Mouse (Mus musculus): ENCODE data around the gene Eci1.
"Not testable (repeated sequence)": the region's sequence is repeated elsewhere in the genome, so short reads cannot be mapped to it uniquely, and the experiment has no call there.

Gene Eci1

DNA sequence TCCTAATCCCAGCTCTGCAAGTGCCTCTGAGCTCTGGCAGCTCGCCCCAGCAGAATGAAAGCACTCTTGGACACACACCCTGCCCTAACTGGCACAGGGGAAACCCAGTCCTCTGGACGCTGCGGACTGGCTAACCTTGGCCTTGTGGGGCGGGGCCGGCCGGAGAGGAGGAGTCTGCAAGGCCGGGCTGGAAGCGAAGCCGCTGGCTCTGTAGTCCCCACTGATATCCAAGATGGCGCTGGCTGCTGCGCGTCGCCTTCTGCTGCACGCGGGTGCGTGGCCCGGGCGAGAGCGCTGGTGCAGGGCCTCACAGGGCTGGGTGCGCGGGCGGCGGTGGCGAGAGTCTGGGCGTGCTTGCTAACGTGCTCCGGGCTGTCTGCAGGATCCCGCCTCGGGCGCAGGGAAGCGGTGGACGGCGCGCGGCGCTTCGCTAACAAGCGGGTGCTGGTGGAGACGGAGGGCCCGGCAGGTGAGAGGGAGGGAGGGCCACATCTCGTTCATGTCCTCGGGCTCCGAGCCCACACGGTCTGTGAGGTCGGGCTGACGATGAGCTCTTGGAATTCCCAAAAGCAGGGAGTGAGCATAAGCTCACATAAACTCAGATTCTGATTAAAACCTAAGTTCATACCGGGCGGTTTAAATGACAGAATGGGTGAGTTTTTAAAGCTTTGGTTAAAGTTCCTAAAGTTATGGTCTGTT, at the start of gene Eci1:
Eci1 (plus strand) TSS at position 171 of the 699 bp plus-strand sequence.
- peak; percentile 86 to 87 for DNase-seq (ENCODE audit: low spot score in 2 of 2)

DNA sequence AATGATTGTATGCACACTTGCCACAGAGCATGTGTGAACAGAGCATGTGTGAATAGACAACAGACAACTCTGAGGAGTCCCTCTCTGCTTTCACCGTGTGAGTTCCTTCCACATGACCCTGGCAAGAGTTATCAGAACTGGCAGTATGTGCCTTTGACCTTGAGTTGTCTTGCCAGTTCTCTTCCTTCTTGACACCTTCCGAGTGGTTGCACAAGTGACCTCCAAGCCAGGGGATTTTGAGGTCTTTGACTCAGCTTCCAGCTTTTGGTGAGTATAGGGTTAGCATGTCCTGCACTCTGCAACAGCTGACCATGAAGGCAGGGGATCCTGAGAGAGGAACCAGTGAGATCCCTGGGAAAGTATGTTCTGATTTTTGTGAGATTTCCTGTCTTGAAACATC, 47.9 kb upstream of the Eci1 start:
- DNase-seq (ENCODE audit: low spot score in 2 of 2), result no peak

DNA sequence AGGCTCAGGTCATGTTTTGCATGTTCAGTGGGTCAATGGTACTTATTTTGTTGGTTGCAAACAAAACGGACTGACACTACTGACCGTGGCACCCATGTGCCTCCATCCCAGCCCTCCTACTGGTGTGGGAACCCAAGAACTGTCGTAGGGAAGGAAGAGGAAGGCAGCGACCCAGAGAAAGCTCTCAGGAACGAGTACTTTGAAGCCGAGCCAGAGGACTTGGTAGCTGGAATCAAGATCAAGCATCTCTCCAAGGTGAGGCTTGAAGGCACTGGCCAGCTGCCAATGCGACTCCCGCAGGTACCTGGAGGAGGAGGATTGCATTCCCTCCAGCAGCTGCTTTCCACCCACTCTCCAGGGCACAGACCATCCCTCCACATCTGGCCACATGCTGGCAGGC, 42.7 kb upstream of the Eci1 start:
- DNase-seq (ENCODE audit: low spot score in 2 of 2), result no peak

DNA sequence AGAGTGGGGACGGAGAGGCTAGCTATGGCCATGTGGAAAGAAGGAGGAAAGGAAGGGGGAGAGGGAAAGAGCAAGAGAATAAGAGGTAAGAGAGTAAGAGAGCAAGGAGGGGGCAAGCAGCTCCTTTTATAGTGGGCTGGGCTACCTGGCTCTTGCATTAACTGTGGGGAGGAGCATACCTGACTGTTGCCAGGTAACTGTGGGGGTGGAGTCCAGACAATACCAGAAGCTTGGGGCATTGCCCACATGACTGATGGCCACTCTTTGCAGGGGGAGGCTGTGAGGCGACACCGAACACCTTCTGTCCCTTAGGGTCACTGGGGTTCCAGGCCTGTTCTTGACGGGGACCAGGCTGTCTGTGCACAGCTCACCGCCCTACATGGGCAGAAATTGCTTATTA, 37.7 kb upstream of the Eci1 start:
- no peak for DNase-seq (ENCODE audit: low spot score in 2 of 2)

DNA sequence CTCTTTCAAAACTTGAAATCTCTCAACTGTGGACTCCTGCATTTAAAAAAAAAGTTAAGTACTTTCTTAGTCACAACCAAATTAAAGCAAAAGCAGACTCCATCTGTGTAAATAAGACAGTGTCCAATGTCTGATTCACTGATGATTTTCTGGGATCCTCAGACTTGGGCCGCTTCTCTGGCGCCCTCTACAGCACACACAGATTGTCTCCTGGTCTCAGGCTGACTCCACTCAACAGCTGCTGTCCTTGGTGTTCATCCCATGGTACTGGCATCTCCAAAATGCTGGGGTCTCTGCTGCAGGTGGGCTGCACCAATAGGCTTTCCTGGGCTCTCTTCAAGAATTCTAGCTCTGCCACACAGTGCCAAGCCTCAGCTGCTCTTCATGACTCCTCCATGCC, 36.6 kb upstream of the Eci1 start:
- peak in 1 of 2 experiments; percentile 46 for DNase-seq (ENCODE audit: low spot score in 2 of 2)

DNA sequence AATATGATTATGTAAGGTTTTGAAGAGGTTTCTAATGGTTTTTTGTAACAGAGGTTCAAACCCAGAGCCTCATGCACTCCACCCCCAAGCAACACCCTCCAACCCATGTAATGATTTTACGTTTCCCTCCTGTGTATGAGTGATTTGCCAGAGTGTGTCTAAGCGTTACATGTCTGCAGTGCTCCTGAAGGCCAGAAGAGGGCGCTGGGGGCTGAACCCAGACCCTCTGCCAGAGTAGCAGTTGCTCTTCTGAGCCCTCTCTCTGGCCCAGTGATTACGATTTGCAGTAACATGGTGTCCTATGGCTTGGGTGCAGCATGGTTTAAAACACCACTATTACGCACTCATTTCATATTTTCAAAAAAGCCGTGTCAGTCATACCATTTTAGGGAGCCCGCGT, 35.3 kb upstream of the Eci1 start:
- DNase-seq (ENCODE audit: low spot score in 2 of 2), result no peak

DNA sequence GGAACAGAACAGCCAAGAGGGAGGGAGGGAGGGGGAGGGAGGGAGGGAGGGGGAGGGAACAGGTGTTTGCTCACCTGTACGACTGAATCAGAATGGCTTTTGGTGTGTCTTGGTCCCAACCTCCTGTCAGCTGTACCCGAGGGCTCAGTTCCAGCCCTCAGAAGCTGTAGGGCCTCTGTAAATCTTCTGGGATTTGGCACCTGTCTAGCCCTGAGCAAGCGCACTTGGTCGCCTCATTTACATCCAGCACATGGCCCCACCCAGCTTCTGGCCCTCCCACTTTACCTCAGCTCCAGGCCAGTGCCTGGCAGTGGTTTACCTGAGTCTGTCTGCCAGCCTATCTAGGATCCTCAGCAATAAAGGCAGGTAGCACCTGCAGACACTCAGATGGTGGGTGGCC, 32.9 kb upstream of the Eci1 start:
- no peak for DNase-seq (ENCODE audit: low spot score in 2 of 2)

DNA sequence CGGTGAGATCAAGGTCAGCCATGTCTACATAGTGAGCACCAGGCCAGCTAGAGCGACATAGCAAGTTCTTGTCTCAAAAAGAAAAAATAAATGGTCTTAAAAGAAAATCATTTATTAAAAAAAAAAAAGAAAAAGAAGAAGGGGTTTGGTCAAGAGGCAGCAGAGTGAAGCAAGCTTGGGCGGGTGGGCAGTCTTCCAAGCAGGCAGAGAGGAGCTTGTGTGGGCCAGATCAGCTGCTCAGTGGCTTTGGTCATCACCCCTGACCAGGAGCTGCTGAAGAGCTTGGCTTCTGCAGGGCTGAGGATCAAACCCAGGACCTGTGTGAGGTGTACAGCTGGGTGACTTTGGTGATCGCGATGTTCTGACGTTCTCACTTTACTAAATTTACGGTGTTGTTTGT, 32.0 kb upstream of the Eci1 start:
- DNase-seq (ENCODE audit: low spot score in 2 of 2), result no peak

DNA sequence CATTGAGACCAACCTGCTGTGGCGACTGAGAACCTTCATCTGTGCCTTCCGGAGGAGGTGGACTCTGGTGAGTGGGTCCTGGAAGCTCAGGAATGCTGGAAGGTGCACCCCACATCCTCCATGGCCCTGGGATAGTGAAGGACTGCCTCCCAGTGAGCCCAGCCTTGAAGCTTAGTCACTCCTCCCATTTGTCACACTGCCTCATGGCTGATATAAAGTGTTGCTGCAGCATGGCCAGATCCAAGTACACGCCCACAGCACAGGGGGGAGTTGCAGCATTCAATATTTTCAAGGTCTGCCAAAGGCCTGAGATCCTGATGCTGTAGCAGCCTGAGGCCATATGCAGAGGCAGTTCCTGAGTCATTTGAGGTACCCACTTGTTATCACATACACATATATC, 24.1 kb upstream of the Eci1 start:
- DNase-seq (ENCODE audit: low spot score in 2 of 2), result no peak

DNA sequence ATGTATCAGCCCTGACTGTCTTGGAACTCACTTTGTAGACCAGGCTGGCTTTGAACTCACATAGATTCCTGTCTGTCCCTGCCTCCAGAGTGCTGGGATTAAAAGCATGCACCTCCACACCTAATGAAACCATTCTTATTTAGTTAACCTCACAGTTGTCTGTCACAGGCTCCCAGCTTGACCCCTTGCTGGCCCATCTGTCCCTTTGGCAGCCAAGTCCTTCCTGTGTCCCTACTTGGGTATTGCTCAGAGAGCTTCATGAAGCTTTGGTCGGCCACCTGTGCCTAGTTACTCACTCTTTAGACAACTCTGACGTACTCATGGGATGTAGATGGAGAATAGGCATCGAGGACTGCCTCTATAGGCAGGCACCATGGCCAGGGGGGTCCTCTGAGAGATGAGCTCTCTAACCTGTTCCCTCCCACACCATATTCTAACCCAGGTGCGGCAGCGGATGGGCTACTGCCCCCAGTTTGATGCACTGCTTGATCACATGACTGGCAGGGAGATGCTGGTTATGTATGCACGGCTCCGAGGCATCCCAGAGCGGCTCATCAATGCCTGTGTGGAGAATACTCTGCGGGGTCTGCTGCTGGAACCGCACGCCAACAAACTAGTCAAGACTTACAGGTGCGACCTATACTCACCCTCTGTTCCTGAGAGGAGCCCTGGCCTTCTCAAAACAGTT, 19.2 kb upstream of the Eci1 start:
- DNase-seq (ENCODE audit: low spot score in 2 of 2), result no peak

DNA sequence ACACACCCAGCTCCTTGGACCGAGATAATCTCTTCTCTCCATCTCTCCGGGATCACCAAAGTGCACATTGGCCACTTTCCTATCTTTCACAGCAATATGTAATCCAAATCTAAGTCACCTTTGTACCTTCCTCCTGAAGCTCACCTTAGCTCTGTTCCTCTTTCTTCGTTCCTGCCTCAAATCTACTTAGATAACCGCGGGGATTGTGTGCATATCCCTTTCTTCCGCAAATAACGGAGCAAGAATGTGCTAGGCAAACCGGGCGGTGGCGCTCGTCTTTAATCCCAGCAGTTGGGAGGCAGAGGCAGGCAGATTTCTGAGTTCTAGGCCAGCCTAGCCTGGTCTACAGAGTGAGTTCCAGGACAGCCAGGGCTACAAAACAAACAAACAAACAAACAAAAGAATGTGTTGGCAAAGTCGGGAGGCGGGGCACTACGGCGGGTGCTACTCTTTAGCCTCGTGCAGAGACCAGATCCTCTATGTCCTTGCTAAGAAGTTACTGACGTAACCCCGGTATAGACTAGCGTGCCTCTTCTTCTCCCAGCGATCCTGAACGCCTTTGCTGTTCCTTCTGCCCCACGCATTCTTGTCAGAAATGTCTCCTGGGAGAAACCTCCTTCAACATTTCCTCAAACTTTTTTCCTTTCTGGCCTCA, 12.8 kb upstream of the Eci1 start:
- no peak for DNase-seq (ENCODE audit: low spot score in 2 of 2)

DNA sequence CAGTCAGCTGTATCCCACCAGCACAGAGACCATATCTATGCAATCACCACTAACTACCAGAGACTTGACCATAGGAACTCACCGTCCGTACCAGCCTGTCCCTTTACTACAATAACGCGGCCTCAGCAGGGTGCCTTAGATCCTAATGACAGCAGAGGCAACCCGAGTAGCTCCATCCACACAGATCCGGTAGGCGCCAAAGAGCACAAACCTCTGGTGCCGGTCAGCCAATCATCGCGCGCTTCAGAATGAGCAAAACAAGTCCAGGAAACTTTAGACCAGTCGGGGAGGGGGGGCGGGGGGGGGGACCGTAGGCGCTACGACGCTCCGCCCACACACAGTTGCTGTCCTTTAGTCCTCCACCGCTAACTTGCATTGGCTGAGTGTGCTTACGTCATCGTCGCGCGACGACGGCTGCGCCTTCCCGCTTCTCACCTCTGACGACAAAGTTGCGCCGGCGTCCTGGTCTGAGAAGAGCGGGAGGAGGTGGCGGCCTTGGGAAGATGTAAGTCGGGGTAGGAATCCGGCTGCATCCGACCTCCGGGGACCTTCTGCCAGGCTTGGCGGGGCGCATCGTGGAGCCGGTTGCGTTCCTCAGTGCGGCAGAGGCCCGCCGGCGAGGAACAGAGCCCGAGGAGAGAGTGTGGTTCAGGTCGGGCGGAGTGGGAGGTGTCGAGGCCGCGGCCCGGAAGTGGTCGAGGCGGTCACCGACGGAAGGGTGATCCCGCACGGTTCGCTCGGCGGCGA, 12.0 kb upstream of the Eci1 start, which contains the start of gene Rnps1:
Rnps1 (plus strand) TSS at position 336 of the 747 bp plus-strand sequence.
- DNase-seq (ENCODE audit: low spot score in 2 of 2), result peak; percentile 88 to 89

DNA sequence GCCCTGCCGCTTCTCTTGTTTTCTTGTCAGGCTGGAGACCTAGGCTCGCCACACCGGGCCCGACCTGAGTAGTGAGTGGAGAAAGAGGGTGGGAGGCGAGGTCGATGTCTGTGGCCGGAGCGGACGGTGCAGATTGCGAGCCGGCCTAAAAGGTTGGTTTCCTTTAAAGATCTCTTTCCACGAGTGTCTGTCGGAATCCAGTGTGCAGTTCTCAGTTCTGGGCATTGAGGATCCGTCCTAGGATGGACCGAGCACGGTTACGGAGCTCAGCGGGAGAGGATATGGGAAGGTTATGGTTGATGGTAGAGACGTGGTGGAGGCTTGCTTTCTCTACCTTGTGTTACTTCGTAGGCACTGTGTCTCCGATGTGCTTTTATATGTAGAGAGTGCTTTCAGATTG, 11.4 kb upstream of the Eci1 start:
- DNase-seq (ENCODE audit: low spot score in 2 of 2), result no peak

DNA sequence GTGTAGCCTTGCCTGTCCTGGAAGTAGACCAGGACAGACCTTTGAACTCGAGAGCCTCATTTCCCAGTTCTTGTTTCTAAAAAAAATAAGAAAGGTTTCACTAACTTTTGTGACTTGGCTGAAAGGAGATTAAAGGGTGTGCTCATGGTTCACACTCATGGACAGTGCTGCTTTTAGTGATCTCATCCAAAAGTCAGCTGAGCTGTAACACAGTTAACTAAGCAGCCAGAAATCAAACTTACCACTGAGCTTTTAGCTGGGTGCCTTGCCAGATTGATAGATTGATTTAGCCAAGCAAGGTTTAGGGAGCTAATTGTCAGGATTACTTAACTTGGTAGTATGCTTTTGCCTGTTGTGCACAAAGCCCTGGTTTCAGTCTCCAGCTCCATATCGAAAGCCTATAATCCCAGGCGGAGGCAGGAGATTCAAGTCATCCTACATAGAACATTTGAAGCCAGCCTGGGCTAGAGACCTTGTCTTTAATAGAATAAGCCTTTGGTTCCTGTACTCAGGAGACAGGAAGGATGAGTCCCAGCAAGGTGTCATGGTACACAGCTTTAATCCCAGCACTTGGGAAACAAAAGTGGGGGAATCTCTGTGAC, 10.3 kb upstream of the Eci1 start:
- DNase-seq (ENCODE audit: low spot score in 2 of 2), result no peak

DNA sequence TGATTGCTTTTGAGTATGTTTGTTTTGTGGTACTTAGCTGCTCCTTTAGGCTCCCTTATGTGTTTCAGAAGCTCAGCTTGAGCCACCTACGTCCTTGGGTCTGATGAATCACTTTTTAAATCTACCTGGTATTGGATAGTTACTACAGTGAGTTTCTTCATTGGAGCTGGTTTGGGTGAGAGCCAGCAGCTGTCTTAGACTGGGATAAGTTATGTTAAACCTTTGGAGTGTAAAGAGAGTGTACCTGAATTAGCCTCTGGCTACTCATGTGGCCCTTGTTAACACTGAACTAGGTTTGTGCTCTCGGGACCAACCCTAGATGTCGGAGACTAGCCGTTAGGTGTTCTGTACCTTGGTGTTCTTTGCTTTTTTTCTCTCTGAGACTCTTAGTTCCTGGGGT, 3.3 kb upstream of the Eci1 start:
- no peak for DNase-seq (ENCODE audit: low spot score in 2 of 2)

DNA sequence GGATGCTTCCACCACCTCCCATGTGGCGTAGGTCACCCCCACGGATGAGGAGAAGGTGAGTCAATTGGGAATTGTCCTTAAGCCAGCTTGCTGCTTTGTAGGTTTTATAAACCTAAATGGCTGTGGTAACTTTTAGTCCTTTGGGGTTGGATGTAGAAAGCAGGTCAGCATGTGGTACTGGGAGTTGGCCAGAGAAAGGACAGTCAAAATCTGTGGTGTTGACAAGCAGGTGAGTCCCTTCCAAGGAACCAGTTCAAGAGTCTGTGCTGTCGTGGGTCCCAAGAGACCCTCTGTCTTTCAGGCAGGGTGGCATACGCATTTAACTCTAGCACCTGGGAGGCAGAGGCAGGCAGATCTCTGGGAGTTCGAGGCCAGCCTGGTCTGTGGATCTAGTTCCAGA, 2.0 kb upstream of the Eci1 start:
- DNase-seq (ENCODE audit: low spot score in 2 of 2), result no peak

DNA sequence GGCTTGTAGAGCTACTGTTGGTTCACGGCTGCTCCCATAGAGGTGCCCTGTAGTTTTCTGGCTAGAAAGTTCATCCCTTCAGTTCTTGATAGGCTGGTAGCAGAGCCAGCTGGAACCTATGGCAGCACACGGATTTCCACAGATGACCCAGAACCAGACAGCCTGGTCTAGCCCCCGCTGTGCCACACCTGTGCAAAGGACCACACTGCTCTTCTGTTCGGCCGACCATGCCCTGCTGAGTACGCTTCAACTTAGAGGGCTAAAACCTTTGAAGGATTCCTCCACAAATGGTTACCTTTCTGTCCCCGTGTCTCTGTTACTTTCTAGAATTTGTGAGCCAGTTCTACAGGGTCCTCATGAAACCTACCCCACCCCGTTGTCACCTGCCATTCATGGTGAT, 1.1 kb upstream of the Eci1 start:
- DNase-seq (ENCODE audit: low spot score in 2 of 2), result not testable (repeated sequence)

DNA sequence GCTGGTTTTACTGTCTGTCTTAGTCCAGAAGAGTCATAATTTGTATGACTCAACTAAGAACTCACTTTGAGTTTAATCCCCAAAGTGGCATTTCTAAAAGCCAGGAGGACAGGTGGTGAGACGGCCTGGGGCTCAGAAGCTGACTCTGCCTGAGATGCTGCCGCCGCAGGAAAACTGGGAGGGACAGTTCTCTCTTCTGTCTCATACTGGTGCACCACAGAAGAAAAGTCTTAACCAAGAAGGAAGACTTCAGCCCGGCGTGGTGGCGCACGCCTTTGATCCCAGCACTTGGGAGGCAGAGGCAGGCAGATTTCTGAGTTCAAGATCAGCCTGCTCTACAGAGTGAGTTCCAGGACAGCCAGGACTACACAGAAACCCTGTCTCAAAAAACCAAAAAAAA, 536 bp upstream of the Eci1 start:
- DNase-seq (ENCODE audit: low spot score in 2 of 2), result no peak

DNA sequence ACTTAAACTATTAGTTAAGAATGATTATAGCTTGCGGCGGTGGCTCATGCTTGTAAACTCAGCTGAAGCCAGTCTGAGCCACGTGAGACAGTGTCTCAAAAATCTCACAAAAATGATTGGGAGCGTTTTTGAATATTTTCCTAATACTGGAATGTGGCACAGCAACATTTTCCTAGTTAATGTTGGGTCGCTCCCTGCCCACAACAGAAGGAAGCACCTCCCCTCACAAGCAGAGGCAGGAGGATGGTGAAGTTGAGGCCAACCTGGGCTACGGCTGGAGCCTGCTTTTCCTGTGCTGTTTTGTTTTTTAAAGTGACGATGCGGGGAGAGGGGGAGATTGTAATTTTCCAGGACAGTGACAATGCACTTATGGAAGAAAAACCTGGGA, 723 bp downstream of the Eci1 start:
- no peak for DNase-seq (ENCODE audit: low spot score in 2 of 2)

DNA sequence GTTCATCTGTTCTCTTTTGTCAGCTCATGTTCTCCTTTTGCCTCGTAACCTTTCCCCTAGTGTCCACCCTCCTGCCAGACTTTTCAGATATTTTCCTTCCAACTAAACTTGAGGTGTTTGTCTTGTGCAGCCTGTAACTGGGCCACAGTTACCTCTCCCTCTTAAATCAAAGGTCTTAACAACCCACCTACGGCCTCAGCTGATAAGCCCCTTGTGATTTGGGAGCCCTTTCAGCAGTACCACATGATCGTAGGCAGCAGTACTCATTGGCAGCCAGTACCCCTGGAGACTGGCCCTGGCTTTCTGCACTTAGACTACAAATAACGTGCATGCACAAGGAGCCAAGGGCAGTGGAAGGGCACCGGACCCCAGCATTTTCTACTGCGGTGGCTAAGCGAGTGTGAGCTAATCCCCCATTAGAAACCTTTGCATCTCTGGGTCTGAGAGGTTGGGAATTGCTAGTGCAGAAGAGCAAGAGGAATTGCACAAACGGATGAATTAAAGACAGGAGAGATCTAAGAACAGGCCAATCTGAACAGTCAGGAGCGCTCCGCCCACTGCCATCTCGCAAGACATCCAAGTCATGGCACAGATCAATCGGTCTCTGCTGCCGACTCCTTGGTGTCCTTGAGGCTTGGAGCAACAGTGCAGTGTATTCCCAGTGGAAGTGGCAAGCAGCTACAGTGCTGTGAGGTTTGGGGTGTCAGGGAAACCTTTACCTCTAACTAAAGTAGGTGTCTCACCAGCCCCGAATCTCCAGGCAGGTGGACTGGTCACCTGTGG, 3.0 kb downstream of the Eci1 start:
- no peak for DNase-seq (ENCODE audit: low spot score in 2 of 2)

DNA sequence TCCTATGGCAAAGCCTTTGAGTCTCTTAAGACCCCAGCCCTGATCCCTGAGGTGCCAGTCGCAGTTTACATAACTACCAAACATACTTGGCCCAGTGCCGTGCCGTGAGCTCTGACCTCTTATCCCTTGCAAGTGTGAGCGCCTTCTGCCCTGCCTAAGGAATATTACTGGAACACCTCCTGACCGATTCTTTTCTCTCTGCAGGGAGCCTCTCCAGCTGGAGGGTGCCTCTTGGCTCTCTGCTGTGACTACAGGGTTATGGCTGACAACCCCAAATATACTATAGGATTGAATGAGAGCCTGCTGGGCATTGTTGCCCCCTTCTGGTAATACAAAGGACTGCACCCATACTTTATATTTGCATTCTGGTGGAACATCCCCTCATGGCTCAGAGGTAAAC, 10.6 kb downstream of the Eci1 start:
- DNase-seq (ENCODE audit: low spot score in 2 of 2), result peak in 1 of 2 experiments; percentile 22
